Mouse (Mus musculus) urinary bladder, postnatal 25 days (tissue): ENCODE measurements around the gene Brms1.
"Not testable (repeated sequence)": the region's sequence is repeated elsewhere in the genome, so short reads cannot be mapped to it uniquely, and the experiment has no call there.

ENCODE experiments used
- DNase-seq: peaks from one replicate; pipeline ENCODE4 v3.0.0; 2022; ENCODE audit warnings: low spot score

The Brms1 gene

DNA sequence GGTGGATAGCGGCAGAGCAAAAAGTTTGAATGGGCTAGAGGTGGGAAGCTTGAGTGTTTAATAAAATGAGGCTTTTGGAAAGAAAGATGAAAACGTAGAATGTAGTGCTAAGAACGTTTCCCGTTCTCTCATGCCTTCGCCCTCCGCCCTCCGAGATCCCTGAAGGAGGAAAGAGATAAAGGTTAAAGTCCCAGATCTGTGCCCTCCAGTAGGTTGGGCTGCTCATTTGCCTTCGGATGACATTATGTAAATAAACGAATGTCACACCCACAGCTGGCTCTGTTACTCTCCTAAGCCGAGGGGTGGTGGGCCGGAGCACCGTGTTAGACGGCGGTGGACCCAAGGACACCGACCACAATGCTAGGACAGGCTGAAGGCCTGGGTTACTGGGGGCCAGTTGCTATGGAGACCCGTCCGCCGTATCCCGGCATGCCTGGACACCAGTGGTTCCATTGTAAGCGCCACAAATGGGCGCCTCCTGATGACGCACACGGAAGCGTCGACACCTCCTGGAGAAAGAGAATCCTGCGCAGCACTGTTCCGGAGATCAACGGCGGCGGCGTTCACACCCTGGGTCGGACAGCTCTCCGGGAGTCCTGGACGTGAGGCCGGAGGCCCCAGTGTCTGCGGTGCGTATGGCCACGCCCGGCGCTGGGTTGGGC is at the start of gene Brms1:
Gene Brms1 (plus strand): TSS at position 493 of the 662 bp plus-strand sequence.
- DNase-seq: peak; percentile 84

DNA sequence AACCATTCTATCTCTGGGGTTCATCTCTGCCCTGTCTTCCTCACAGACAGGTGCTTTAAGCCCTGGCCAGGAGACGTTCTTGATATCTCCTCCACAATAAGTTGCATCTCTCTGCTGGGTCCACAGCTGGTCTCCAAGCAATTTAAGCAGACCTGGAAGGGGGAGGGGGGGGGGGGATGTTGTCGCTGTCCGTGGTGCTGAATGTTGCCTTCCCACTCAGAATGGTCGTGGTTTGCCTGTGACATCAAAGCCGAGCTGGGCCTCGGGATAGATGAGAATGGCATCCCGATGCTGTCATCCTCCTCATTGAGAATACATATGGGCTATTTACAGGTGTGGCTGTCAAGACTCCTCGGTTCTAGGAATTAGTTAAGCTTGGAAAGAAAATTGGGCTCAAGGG is 48.8 kb upstream of the Brms1 start:
- DNase-seq: no peak

- DNase-seq: peak; percentile 55
Observed at GRCm38 (mm10) chr19:4992904-4993303, 48.2 kb upstream of the Brms1 start.

- DNase-seq: no peak
Observed at GRCm38 (mm10) chr19:4994043-4994442, 47.1 kb upstream of the Brms1 start.

- no peak for DNase-seq
Observed at GRCm38 (mm10) chr19:4999445-5000140, 41.6 kb upstream of the Brms1 start.

DNA sequence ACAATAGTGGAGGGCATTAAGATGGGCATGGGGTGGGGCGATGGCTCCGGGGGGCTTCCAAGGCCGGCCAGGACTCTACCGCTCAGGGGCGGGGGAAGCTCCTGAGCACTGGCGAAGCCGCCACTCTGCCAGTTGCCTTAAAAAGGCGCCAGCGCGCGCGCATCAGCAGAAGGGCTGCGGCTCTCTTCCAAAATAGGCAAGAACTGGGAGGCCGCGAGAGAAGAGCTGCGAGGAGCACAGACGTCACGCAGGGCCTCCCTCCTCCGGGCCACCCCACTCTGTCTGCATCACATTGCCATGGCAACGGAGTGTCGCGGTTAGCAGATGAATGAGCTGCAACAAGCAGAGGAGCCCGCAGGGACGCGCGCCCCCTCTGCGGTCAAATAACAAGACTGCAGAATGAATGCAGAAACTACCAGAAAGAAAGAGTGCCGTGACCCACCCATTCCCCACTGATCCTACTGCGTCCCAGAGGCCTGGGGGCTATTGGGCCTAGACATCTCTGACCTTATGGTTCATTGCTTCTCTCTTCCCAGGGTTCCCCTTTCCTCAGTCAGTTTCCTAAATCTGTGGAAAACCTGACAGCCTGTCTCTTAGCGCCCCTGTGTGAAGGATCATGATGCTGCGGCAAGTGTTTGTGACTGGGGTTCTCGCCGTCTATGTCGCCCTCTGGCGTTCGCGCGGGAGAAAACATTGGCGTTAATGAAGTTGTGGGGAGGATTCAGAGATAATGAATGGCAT is 39.3 kb upstream of the Brms1 start:
- peak; percentile 70 for DNase-seq

GRCm38 (mm10) chr19:5003644-5004043 is 37.5 kb upstream of the Brms1 start:
- DNase-seq: not testable (repeated sequence)

DNA sequence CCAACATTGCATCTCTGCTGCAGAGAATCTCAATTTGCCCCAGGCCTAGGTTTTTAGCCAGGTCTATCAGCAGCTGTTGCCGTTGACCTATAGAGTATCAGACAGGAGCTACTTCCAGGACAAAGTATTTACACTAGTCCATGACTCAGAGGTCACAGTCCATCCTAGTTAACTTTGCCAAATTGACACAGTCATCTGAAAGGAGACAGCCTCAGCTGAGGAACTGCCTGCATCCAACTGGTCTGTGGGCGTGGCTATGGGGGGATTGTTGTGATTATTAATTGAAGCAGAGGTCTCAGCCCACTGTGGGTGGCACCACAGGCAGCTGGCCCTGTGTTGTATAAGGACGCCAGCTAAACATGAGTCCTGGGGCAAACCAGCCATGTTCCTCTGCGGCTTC is 36.2 kb upstream of the Brms1 start:
- no peak for DNase-seq

- DNase-seq: no peak
Observed at GRCm38 (mm10) chr19:5013138-5013537, 28.0 kb upstream of the Brms1 start.

- no peak for DNase-seq
Observed at GRCm38 (mm10) chr19:5014961-5015398, 26.2 kb upstream of the Brms1 start.

DNA sequence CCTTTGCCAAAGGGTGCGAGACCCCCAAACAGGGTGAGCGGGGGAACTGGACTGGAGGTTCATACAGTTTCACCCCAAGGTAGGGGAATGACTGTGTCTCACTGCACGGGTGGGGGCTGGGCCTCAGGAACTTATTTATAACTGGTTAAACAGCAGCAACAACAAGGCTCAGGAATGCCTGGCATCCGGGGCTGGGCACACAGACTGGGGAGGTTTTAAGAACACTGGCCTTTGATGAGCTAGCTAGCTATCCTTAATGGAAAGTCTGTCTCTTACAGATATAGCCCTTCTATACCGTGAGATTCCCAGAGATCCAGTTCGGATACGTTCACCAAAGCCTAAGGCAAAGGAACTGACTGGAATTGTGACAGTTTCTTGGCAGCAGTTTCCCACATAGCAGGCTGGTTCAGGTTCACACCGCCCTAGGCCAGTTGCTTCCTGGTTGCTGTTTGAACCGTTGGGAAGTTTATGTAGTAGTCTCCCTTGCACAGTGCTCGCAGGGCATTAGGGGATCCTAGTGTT is 24.9 kb upstream of the Brms1 start:
- peak; percentile 41 for DNase-seq

DNA sequence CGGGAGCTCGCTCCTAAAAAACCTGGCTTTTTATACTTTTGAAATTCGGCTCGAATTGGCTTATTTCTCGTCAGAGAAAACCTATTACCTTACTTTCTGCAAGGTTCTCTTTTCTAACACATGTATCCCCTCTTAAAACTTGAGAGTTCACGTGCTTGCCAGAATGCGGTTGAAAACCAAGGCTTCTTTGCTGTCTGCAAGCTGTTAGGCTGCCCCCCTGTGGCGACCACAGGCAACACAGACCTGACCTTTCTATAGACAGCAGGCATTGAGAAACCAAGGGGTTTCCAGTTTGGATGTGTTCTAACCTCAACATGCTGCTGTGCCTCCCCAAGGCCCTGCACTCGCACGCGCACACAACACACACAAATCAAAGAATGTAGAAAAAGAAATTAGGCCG is 24.4 kb upstream of the Brms1 start:
- peak; percentile 63 for DNase-seq

DNA sequence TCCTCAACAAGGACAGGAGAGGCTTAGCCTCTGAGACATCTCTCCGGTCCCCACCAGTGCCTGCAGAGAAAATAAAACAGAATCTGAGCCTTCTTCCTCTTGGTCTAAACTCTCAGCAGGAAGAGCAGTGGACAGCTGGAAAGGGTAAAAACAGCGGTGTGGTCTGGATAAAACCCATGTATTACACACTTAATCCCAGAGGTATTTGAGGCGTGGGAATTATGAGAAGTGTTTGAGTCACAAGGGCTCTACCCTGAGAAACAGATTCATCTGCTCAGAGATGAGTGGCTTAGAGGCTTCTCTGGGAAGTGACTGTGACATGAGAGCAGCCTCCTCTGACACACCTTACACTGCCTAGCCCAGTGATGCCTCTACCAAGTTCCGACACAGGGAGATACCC is 23.5 kb upstream of the Brms1 start:
- DNase-seq: no peak

- no peak for DNase-seq
Observed at GRCm38 (mm10) chr19:5018191-5018590, 23.0 kb upstream of the Brms1 start.

GRCm38 (mm10) chr19:5021416-5021815 is 19.7 kb upstream of the Brms1 start:
- no peak for DNase-seq

DNA sequence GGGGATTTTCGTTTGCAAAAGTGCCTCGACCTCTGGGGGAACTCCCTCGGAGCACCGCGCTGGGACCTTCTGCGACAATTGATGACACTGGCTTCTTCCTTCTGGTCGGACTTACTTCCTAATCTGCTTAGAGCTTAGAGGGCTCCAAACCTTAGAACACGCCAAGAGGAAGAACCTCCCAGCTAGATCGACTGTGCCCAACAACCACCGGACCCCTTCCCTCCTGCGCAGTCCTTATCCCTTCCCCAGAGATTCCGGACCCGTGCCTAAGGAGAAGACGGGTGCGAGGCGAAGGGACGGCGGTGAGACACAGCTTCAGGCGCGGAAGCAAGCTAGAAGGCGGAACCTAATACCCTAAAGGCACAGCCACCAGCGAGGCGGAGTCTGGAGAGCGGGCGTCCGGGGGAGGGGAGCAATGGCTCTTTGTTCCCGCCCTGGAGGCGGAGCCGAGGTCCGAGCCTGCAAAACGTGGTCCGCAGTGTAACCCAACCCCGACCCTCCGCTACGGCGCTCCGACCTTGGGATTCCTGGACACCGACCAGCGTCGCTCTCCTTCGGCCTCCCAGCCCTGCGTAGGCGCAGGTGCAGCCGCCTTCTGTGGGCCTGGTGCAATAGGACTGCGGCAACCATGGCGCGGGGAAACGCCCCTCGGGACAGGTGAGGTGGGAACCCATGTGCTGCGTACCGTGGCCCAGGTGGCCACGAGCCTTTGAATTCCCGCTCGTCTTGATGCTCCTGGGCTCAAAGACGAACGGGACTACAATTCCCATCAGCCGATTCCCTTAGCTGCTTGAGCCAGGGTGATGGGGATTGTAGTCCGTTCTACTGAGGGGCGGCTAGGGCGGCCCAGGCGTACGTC is 17.3 kb upstream of the Brms1 start, which contains the start of gene Slc29a2:
Gene Slc29a2 (plus strand): TSS at position 240 of the 859 bp plus-strand sequence.
- peak; percentile 86 for DNase-seq

- no peak for DNase-seq
Observed at GRCm38 (mm10) chr19:5026111-5026510, 15.0 kb upstream of the Brms1 start.

- no peak for DNase-seq
Observed at GRCm38 (mm10) chr19:5032686-5033085, 8.5 kb upstream of the Brms1 start.

GRCm38 (mm10) chr19:5036577-5036976 is 4.6 kb upstream of the Brms1 start:
- no peak for DNase-seq

DNA sequence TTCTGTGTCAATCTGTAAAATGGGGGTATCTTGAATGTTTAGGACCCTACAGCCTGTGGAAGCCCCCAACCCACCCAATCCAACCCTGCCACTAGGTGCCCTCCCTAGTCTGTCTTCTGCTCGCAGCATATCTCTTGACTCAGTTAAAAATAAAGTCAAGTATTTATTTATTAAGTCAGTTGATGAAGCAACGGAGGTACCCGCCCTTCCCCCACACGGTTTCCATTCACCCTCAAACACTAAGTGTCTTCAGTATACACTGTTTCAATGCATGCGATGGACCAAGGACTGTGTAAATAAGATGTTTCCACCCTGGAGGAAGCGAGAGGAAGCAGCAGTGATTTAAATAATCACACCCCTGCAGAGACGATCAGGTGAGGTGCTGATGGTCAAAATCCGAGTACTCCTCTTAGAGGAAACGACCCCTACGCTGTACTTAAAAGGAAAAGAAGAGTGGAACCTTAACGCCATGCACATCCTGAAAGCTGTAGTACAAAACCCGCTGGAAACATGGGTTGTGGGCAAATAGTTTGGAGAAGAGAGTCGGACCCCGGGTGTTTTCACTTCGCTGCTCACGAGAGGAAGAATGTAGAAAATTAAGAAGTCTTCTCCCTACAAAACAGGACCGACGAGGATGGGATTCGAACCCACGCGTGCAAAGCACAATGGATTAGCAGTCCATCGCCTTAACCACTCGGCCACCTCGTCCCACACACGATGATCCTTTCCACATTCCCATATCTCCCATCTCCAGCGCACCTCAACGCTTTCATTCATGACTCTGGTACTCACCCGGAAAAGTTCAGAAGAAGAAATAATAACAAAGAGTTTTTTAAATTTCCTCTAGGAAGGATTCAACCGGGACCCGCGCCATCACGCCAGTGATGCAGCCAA is 3.2 kb upstream of the Brms1 start:
- peak; percentile 64 for DNase-seq

- DNase-seq: peak; percentile 80
Observed at GRCm38 (mm10) chr19:5038709-5039156, 2.4 kb upstream of the Brms1 start, which contains the start of the genes B4gat1 and AC124502.3. B4gat1 (plus strand) TSS chr19:5038826. AC124502.3 (plus strand) TSS chr19:5038891.
